Mouse (Mus musculus) spleen, adult 2 months (tissue): ENCODE results near the gene Ift81. TPM values are rescaled to one million over a fixed set of nuclear protein-coding genes. Genes with fewer than 3 reads are reported as not detected.

Experiments used
- DNase-seq, 2 experiments: peaks; one replicate each; pipeline versions ENCODE4 v3.0.0 to v3.0.0-alpha.2; 2012 to 2021; ENCODE audit warnings: low spot score in 2 of 2, low read depth in 1 of 2
- H3K27ac ChIP-seq: fragments of 200-500 bp; 2 replicates; pipeline ENCODE4 v1.5.1; 2012; ENCODE audit warnings: low read length, inconsistent platforms; ENCODE audit not compliant: insufficient read depth
- H3K27me3 ChIP-seq: fragments of 200-500 bp; 2 replicates; pipeline ENCODE4 v1.6.1; 2012; ENCODE audit warnings: mild to moderate bottlenecking, moderate library complexity, low read length, inconsistent platforms; ENCODE audit not compliant: control insufficient read depth, insufficient read depth
- H3K36me3 ChIP-seq: fragments of 200-500 bp; 2 replicates; pipeline ENCODE4 v1.6.1; 2012; ENCODE audit warnings: mild to moderate bottlenecking, low read length, inconsistent platforms; ENCODE audit not compliant: control insufficient read depth, insufficient read depth
- H3K4me1 ChIP-seq: fragments of 200-500 bp; 2 replicates; pipeline ENCODE4 v1.6.1; 2011; ENCODE audit warnings: inconsistent platforms; ENCODE audit not compliant: control insufficient read depth, insufficient read depth, insufficient read length
- H3K4me3 ChIP-seq: fragments of 200-500 bp; 2 replicates; pipeline ENCODE4 v1.5.1; 2011; ENCODE audit warnings: mild to moderate bottlenecking, inconsistent platforms; ENCODE audit not compliant: insufficient read depth, insufficient read length; ENCODE audit errors: extremely low read depth
- CTCF ChIP-seq: fragments of 200-500 bp; IDR thresholded peaks from 2 replicates; pipeline ENCODE4 v1.5.1; 2011; ENCODE audit warnings: mild to moderate bottlenecking, inconsistent platforms; ENCODE audit not compliant: insufficient read depth, insufficient read length, insufficient replicate concordance; ENCODE audit errors: extremely low read depth
- POLR2A ChIP-seq: fragments of 200-500 bp; IDR thresholded peaks from 2 replicates; pipeline ENCODE4 v1.6.1; 2011; ENCODE audit warnings: low read depth, low read length, inconsistent platforms
- WGBS: fragments of 180-500 bp; shearing (Covaris S2); methylation state at CpG from one replicate; pipeline ENCODE4 v1.1.7; 2018; 5-methylcytosine and 5-hydroxymethylcytosine counted together
- polyA plus RNA-seq: library from polyadenylated mRNA; depleted of rRNA; stranded (reverse); fragments of >200 nt; gene quantifications from 2 replicates; pipeline ENCODE4 v1.2.3, GENCODE M21; 2012

Ift81 gene
- polyA plus RNA-seq, 1 experiment, result 0.34 TPM

- WGBS, result 86% methylated on average over 9 of the region's 9 CpGs
- Histone ChIP-seq H3K27me3 (no peaks in the 10 kb centered on the region), H3K4me3 (no peak overlapping the region), H3K4me1 (peaks cover 4% of the 10 kb centered on the region; the same call in 1 of the 2 replicates), H3K27ac (no peak overlapping the region), H3K36me3 (no peaks in the 10 kb centered on the region)
- DNase-seq, result no peak
- no peak for TF ChIP-seq POLR2A
- no peak for TF ChIP-seq CTCF
These were observed 61.7 kb downstream of the Ift81 start for GRCm38 (mm10) chr5:122552638-122553037.

GRCm38 (mm10) chr5:122550460-122550859 is 63.9 kb downstream of the Ift81 start:
- WGBS, result 66% methylated on average over 8 of the region's 8 CpGs
- TF ChIP-seq POLR2A, result no peak
- no peak for TF ChIP-seq CTCF
- Histone ChIP-seq H3K36me3 (no peaks in the 10 kb centered on the region), H3K4me3 (no peak overlapping the region), H3K27me3 (no peaks in the 10 kb centered on the region), H3K4me1 (peaks cover 4% of the 10 kb centered on the region; the same call in 1 of the 2 replicates), H3K27ac (no peak overlapping the region)
- DNase-seq, result no peak

- TF ChIP-seq CTCF (no peak), POLR2A (no peak)
- 56% methylated on average over 6 of the region's 6 CpGs for WGBS
- Histone ChIP-seq H3K4me3 (no peak overlapping the region), H3K4me1 (peaks cover 4% of the 10 kb centered on the region; the same call in 1 of the 2 replicates), H3K27ac (peak overlapping the region; percentile 68), H3K27me3 (no peaks in the 10 kb centered on the region), H3K36me3 (no peaks in the 10 kb centered on the region)
- peak; percentile 10 to 26 for DNase-seq
These were observed 65.6 kb downstream of the Ift81 start for GRCm38 (mm10) chr5:122548671-122549070.

GRCm38 (mm10) chr5:122547810-122548209 is 66.5 kb downstream of the Ift81 start:
- H3K4me1 ChIP-seq, result peaks cover 4% of the 10 kb centered on the region; the same call in 1 of the 2 replicates
- 77% methylated on average over 6 of the region's 6 CpGs for WGBS
- no peak for DNase-seq
- H3K4me3 ChIP-seq, result no peak overlapping the region
- no peaks in the 10 kb centered on the region for H3K27me3 ChIP-seq
- H3K36me3 ChIP-seq, result no peaks in the 10 kb centered on the region
- 0 out of 2 replicates have a peak overlapping the region, but pooled peaks have one; percentile 57 for H3K27ac ChIP-seq
- TF ChIP-seq POLR2A, result no peak
- TF ChIP-seq CTCF, result no peak

GRCm38 (mm10) chr5:122547251-122547714 is 67.0 kb downstream of the Ift81 start:
- TF ChIP-seq POLR2A (no peak), CTCF (no peak)

GRCm38 (mm10) chr5:122543392-122543791 is 70.9 kb downstream of the Ift81 start:
- Histone ChIP-seq H3K4me3 (no peak overlapping the region), H3K27ac (no peak overlapping the region), H3K36me3 (no peaks in the 10 kb centered on the region), H3K27me3 (no peaks in the 10 kb centered on the region), H3K4me1 (no peaks in the 10 kb centered on the region; the same call in 1 of the 2 replicates)
- WGBS, result 81% methylated on average over 6 of the region's 6 CpGs
- no peak for DNase-seq
- TF ChIP-seq POLR2A (no peak), CTCF (no peak)

More at GRCm38 (mm10) chr5:122547251-122547714, 67.0 kb downstream of the Ift81 start:
- Histone ChIP-seq H3K27ac (no peak overlapping the region), H3K27me3 (no peaks in the 10 kb centered on the region), H3K4me1 (peaks cover 4% of the 10 kb centered on the region; the same call in 1 of the 2 replicates), H3K4me3 (no peak overlapping the region), H3K36me3 (no peaks in the 10 kb centered on the region)
- WGBS, result 17% methylated on average over 7 of the region's 7 CpGs
- peak in 1 of 2 experiments; percentile 6 for DNase-seq

- Histone ChIP-seq H3K36me3 (no peaks in the 10 kb centered on the region), H3K27me3 (no peaks in the 10 kb centered on the region), H3K4me3 (no peak overlapping the region), H3K4me1 (no peaks in the 10 kb centered on the region), H3K27ac (no peak overlapping the region)
- no peak for DNase-seq
- TF ChIP-seq CTCF (no peak), POLR2A (no peak)
- 80% methylated on average over 8 of the region's 8 CpGs for WGBS
These were observed 72.4 kb downstream of the Ift81 start for GRCm38 (mm10) chr5:122541871-122542270.
